Mouse (Mus musculus) thymus, postnatal 10 days (tissue): ENCODE results near the gene Sdccag8.

ENCODE experiments used
- DNase-seq, 2 experiments: peaks; one replicate each; pipeline ENCODE4 v3.0.0; 2021; ENCODE audit warnings: low spot score in 2 of 2

Sdccag8 gene

DNA sequence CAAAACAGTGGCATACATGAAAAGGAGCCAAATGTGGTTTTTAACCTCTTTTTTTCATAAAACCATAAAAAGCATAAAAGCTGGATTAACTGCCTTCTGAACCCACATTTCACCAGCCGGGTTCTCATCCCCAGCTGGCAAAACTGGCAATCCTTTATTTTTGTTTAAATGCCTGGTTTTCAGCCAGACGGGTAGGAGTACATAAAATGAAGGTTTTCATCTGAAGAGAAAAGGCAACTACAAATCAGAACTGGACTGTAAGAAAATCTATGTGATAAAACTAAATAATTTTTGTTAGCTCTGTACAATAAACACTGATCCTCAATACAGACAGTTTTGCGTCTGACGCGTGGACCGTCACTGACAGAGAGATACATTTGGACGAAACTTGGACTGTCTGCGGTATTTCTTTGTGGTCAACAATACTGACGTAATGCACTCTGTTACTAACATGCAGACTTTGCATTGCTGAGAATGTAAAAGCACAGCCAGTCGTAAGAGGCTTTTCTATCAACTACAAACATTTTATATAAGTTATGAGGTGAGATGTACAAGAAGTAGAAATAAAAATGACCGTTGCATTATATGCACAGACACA, 237.0 kb downstream of the Sdccag8 start:
- DNase-seq: no peak

DNA sequence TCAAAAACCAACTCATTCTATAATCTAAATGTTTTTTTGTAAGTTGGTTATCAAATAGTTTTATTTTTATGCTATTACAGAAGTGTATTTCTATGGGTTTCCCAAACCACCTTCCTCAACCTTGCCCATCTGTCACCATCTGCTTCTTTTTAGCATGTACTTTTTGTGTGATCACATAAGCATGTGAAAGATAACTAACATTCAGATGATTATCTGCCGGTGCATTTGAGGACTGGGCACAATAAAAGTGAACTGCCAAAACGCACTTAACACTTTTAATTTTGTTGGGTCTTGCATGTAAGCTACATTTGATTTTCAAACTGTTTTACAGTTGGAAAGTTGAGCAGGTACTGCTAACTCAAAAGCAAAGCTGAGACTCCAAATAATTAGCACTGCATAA, 240.4 kb downstream of the Sdccag8 start:
- no peak for DNase-seq

DNA sequence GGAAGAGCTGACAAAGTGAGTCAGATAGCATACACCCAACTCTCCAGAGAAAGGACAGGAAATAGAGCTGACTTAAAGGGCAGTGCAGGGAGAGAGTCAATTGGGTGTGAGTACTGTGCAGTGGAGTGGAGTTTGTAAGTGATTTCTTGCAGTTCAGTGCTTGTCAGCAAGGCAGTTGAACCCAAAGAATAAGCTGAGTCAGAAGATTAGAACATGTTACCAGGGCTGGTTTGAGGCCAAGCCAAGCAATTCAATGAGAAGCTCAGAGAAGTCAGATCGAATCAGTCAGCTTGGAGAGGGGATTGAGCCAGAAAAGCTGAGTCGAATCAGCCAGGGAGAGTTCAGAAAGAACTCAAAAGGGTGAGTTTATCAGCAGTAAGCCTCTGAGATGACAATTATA, 247.3 kb downstream of the Sdccag8 start:
- DNase-seq: no peak

DNA sequence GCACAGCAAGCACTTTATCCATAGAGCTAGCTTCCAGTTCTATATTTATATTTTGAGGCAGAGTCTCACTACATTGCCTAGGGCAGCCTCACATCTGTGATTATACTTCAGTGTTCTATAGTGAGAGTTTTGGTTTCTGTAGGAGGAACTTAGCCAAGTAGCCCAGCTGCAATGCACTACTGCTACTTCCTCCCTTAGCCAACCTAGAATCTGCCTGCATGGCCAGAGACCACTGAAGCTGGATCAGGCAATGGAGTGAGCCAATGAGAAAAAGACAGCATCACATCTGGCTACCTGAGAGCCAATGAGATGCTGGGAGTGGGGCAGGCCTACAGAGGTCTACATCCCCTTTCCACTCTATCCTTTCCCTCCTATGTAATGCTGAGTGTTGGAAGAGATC, 251.3 kb downstream of the Sdccag8 start:
- DNase-seq: no peak

DNA sequence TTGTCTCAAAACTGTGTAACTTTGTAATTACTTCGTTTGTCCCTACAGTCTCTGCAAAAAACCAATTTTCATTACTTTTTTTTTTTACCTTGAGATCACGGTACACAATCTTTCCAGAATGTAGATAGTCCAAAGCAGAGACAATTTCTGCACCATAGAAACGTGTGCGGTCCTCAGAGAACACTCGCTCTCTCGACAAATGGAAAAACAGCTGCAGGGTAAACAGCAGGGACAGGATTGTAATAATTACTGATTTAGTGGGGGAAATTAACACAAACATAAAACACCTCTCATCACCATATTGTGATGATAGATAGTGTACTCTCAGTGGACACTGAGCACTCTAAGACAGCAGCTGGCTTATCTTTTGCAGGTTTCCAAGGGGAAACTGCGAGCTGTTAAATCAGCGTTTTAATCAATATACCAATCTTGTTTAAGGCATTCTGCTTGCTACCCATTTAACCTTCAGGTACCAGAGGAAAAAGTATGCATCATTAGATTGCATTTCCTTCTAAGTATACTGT, 252.7 kb downstream of the Sdccag8 start:
- no peak for DNase-seq

DNA sequence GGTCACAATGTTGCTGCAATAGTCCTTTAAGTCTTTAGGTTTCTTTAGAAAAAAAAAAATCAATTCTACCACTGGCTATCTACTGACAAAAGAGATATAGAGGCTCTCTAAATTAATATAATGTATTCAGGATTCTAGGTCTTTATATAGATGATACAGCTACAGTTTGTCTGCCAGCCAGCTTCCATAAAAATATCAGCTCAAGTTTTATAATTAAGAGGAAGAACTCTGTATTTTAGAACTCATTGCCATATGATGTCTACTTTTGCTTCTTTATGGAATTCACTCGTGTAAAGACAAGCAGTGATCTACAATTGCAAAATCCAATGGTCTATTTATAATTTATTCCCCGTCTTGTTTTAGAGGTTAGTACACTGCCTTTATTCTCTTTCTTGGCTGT, 254.7 kb downstream of the Sdccag8 start:
- DNase-seq: no peak
